Mouse (Mus musculus): ENCODE results near the gene Prss37.

GRCm38 (mm10) chr6:40554950-40555349 lies 35.6 kb upstream of the Prss37 start, which contains the start of gene Olfr461:
- TF ChIP-seq MAFK (IDR thresholded peaks at IDR 0.05; ENCODE audit: insufficient read depth, low read depth, low read length) (no peak), HCFC1 (IDR thresholded peaks at IDR 0.05; ENCODE audit: borderline replicate concordance, insufficient read depth, low read length) (no peak)
